Mouse (Mus musculus) layer of hippocampus, adult 11-12 months (tissue): Measurements from ENCODE around the gene Podxl2.

Experiments
- DNase-seq: peaks from one replicate; pipeline ENCODE4 v3.0.0; 2022; ENCODE audit warnings: low spot score

The Podxl2 gene

DNA sequence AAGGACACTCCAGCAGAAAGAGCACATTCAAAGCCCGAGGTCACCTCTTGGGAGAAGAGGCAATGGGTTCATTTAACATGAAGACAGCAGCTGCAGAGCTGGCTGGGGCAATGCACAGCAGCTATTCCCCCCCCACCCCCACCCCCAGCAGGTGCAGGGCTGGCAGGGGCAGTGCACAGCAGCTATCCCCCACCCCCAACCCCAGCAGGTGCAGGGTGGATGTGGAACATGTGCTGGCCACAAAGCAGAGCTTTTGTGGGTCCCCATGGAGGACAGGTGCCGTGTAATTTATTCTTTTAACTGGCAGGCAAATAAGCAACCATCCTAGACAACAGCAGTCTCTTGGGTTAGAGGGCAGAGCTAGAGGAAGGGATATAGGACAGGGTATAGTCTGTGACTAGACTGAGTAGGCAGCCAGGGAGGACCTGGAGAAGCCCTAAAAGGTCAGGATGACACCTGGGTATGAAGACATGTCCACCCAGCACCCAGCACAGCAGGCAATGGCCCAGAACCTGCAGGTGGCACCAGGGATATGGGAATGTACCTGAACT lies 11.6 kb upstream of the Podxl2 start:
- DNase-seq = no peak

DNA sequence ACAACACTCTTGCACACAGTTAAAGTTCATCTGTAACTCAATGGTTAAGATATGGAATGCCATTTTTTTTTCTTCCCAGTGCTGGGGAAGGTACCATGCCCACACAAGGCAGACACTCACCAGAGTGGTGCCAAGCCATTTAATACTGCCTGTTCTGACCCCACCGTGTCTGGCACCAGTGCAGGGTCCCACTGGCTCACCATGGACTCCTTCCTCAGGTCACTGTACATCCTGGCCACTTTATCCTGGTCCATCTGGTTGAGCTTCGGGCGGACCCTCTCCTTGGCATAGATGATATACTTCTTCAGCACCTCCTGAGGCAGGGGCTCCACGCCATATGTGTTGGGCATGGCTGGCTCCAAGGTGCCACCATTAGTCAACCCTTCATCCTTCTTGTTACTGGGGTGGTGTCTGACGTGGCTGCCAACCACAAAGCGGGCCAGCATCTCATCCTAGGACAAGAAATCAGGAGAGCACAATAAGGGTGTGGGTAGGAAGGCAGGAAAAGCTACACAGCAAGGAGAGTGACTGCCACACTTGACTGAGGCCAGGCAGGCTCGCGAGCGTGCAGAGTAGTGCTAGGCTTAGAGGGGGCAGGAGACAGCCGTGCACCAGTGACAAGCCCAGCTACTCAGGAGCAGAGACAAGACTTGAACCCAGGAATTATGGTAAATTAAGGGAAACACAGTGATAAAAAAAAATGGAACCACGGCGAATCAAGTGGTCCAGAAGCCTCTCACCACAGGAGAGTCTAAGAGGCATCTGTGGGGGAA lies 11.0 kb upstream of the Podxl2 start:
- DNase-seq = no peak

DNA sequence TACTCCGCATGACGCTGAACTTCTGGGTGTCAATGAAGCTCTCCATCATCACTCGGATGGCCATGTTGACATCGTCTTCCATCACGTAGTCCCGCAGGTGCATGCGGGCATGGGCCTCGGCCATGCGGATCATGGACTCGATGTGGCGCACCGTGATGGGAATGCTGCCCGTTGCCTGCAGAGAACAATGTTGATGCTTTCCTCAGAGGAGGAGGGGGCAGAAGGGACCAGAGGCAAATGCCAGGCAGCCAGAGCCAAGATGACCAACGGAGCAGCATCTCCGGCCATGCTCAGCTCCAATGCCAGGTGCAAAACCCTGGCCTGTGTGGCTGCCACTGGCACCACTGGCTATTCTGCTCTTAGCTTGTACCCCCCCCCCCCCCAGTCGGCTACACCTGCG lies 9.8 kb upstream of the Podxl2 start:
- DNase-seq = no peak

DNA sequence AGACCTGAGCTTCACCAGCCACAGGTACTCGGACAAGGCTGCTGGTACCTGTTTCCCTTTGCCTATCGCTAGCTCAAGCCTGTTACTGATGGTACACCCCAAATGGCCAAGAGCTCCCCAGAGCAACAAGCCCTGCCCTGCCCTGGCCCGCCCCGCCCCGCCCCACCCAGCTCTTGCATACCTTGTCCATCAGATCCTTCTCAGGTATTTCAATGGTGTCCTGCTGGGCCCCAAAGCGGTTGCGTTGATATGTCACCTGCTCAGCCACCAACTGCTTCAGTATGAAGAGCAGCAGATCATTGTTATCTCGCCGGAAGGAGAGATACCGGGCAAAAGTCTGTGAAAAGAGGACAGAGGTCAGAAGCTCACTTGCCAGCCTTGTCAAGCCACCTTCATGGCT lies 9.4 kb upstream of the Podxl2 start:
- no peak for DNase-seq

GRCm38 (mm10) chr6:88881334-88881733 lies 6.5 kb upstream of the Podxl2 start:
- DNase-seq = no peak

- DNase-seq = no peak
Measured at GRCm38 (mm10) chr6:88879471-88879870, 4.6 kb upstream of the Podxl2 start.

- DNase-seq = no peak
Measured at GRCm38 (mm10) chr6:88873965-88874867, 628 bp downstream of the Podxl2 start.

DNA sequence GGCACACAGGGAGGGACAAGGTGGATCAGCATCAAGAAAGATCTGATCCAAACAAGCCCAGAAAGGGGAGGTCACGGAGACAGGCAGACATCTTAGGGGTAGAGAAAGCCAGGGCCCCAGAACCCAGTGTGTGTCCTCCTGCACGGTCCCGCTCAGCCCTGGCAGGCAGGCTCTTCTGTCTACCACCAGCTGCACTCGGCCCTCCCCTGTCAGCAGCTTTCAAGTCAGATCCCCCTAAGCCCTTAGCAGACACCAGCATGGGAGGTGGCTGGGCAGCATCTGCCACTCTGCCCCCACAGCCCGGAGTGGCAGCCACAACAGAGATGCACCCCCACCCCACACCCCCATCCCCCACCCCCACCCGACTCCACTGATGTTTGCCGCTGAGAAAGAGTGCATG lies 2.0 kb downstream of the Podxl2 start:
- no peak for DNase-seq

GRCm38 (mm10) chr6:88871546-88871945 lies 3.3 kb downstream of the Podxl2 start:
- peak; percentile 60 for DNase-seq

DNA sequence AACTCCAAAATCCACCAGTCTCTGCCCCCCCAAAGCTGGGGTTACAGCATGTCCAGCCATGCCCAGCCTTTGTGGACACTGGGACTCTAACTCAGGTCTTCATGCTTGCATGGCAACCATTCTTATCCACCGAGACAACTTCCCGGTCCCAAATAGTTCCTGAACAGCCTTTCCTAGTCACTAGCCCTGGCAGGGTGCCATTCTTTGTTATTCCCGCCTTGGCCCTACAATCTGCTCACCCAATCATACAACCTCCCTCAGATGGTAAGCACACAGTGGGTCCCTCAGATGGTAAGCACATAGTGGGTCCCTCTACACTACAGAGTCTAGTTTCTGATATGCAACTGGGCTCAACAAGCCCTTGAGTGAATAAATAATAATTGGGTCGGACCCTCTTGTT lies 4.2 kb downstream of the Podxl2 start:
- no peak for DNase-seq

- DNase-seq = no peak
Measured at GRCm38 (mm10) chr6:88869459-88869858, 5.4 kb downstream of the Podxl2 start.

DNA sequence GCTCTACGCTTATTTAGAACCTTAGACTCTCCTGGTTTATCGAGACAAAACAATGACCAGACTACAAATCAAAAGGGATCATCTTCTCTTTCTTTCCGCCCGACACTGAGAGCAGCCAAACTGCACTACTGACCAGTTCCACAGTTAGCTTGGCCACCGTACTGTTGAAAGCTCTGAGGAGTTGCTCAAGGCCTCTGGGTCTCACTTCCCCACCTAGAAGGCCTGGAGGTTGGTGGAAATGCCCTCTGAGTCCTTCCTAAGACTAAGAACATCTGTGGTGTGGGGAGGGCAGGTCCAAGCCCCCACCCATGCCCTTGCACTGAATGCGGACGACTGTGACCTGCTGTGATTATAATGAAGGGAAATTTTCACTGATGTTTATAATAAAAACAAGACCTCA lies 9.1 kb downstream of the Podxl2 start:
- DNase-seq = no peak

DNA sequence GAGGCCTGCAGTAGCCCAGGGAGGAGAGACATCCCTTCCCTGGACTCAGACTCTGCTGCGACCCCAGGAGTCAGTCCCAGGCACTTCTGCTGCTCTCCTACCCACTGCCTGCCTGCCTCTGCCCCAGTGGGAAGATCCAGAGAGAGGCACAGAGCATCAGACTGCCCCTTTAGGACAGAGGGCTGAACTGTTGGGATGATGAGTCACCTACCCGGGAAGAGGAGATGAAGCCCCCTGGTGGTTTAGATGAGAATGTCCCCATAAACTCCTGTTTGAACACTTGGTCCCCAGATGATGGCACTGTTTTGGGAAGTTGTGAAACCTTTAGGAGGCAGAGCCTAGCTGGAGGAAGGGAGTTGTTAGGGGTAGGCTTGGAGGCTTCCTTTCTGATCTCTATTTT lies 13.9 kb downstream of the Podxl2 start:
- peak; percentile 60 for DNase-seq

- DNase-seq = no peak
Measured at GRCm38 (mm10) chr6:88858341-88858740, 16.5 kb downstream of the Podxl2 start.

DNA sequence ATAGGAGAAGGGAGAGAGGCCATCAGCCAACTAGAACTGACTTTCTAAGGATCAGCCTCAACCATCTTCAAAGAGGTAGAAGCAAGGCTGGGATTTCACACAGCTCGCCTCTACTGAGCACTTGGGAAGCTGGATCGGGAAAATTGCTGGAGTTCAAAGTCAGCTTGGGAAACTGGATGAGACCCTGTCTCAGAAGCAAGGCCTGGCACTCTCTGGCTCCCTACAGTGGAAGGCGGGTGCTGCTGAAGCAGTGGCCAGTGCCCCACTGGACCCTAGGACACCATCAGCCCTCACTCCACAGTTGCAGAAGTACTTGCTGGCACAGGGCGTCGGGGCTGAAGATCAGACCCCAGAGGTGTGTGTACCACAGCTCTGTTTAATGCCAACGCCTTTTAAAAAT lies 17.0 kb downstream of the Podxl2 start:
- no peak for DNase-seq

GRCm38 (mm10) chr6:88857249-88857648 lies 17.6 kb downstream of the Podxl2 start:
- DNase-seq = no peak

DNA sequence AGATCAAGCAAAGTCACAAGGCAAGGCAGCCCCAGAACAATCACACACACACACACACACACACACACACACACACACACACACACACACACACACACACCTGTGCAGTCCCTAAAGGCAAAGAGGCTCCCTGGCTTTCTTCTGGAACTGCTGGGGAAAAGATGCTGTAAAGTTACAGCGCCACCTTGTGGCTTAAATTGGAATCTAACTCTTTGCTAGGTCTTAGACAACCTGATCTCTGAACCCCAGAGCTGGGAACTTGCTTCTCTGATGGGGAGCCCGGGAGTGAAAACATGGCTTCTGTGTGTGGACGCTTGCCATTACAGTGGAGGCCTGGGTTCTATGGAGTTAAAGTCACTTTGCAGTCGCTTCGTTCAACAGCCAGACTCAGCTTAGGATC lies 19.2 kb downstream of the Podxl2 start:
- DNase-seq = peak; percentile 79

- DNase-seq = no peak
Measured at GRCm38 (mm10) chr6:88854509-88854908, 20.3 kb downstream of the Podxl2 start.

DNA sequence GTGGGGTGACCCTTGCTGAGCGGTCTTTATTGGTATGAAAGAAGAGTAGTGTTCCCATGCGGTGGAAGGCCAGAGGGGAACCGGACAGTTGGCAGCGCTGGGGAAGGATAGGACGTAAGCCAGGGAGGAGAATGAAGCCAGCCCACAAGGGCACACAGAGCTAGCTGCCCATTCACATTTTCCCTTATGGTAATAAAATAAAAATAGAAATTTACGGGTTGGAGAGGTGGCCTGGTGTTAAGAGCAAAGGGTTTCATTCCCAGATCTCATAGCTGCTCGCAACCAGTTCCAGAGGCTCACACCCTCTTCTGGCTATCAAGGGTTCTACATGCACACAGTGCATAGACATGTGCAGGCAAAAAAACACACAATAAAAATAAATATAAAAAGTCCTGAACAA lies 24.8 kb downstream of the Podxl2 start:
- no peak for DNase-seq

GRCm38 (mm10) chr6:88849270-88849669 lies 25.6 kb downstream of the Podxl2 start:
- no peak for DNase-seq

- DNase-seq = no peak
Measured at GRCm38 (mm10) chr6:88847571-88847970, 27.3 kb downstream of the Podxl2 start.

- DNase-seq = no peak
Measured at GRCm38 (mm10) chr6:88844901-88845565, 29.8 kb downstream of the Podxl2 start.
